Mouse (Mus musculus) spleen, postnatal 0 days (tissue): ENCODE measurements around the gene Cdadc1. TPM values are rescaled to one million over a fixed set of nuclear protein-coding genes. Genes with fewer than 3 reads are reported as not detected.

ENCODE experiments used
- polyA plus RNA-seq: library from polyadenylated mRNA; unstranded; fragments of >200 nt; fragmentation: Nextera tagmentation; extraction: Ambion mirVana; gene quantifications from 2 replicates; pipeline ENCODE4 v1.2.1, GENCODE M21; 2015

Gene Cdadc1
- polyA plus RNA-seq, result 23.1 and 24.1 TPM in 2 replicates

GRCm38 (mm10) chr14:59597398-59598259 is at the start of gene Cdadc1:
TSS of gene Cdadc1 (minus strand) at chr14:59597959.

GRCm38 (mm10) chr14:59625158-59625805 is 27.5 kb upstream of the Cdadc1 start, which contains the start of gene Shisa2:
TSS of gene Shisa2 (plus strand) at chr14:59625308.

Other genes with a start within 250 kb of the Cdadc1 start
- gene Phf11d, start 232.5 kb downstream of the Cdadc1 start, polyA plus RNA-seq, result 3.6 and 5.9 TPM in 2 replicates
- 0.73 and 0.89 TPM in 2 replicates for gene Phf11c, start 202.6 kb downstream of the Cdadc1 start, polyA plus RNA-seq
- 7.2 and 8.6 TPM in 2 replicates for gene Setdb2, start 157.1 kb downstream of the Cdadc1 start, polyA plus RNA-seq
- gene Cab39l, start 157.0 kb downstream of the Cdadc1 start, polyA plus RNA-seq, result 19.8 and 21.2 TPM in 2 replicates
- gene Shisa2, start 27.3 kb upstream of the Cdadc1 start, polyA plus RNA-seq, result 6.3 and 10.0 TPM in 2 replicates